Mouse (Mus musculus) embryonic fibroblast, embryonic 13.5 days (primary cell): Measurements from ENCODE around the gene Dppa3.

ENCODE experiments used
- CTCF ChIP-seq: IDR thresholded peaks from 2 replicates; pipeline ENCODE4 v1.5.1; 2011; ENCODE audit warnings: mild to moderate bottlenecking, control low read depth, low read length, moderate library complexity, borderline replicate concordance; ENCODE audit not compliant: insufficient read depth
- POLR2A ChIP-seq: IDR thresholded peaks from 2 replicates; pipeline ENCODE4 v1.6.1; 2011; ENCODE audit warnings: low read depth, mild to moderate bottlenecking, control low read depth, low read length, moderate library complexity

DNA sequence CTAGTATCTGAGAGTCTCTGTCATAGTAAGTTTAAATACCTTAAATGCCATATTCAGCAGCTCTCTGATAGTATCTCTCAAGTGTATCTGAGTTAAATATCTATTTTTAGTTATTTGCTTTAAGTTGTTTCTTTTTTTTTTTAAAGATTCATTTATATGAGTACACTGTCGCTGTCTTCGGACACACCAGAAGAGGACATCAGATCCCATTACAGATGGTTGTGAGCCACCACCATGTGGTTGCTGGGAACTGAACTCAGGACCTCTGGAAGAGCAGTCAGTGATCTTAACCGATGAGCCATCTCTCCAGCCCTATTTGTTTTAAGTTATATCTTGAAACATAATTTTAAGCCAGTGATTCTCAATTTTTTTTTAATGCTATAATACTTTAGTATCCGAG lies 25.2 kb upstream of the Dppa3 start:
- no peak for TF ChIP-seq POLR2A
- no peak for TF ChIP-seq CTCF
